Mouse (Mus musculus): Measurements from ENCODE around the gene Dmwd. TPM values are rescaled to one million over a fixed set of nuclear protein-coding genes. Genes with fewer than 3 reads are reported as not detected.

Gene Dmwd
- polyA plus RNA-seq, 1 experiment from 2014 or later = 11.9 TPM

- no peaks in the 10 kb centered on the region for H3K4me1 ChIP-seq (replicated peaks; ENCODE audit: control insufficient read depth, insufficient read depth, low read length)
- no peak overlapping the region for H3K27ac ChIP-seq (ENCODE audit: low read length)
- H3K9me3 ChIP-seq (ENCODE audit: control insufficient read depth, low read length) = no peaks in the 10 kb centered on the region
- ATAC-seq (ENCODE audit: low read depth) = no peak
- no peak overlapping the region for H3K9ac ChIP-seq (ENCODE audit: low read length)
- no peak overlapping the region for H3K4me3 ChIP-seq (ENCODE audit: low read length)
- H3K4me2 ChIP-seq (ENCODE audit: low read depth, low read length) = no peak overlapping the region
- no peaks in the 10 kb centered on the region for H3K27me3 ChIP-seq (ENCODE audit: control insufficient read depth, insufficient read depth, low read depth, low read length)
- 59% methylated on average over 4 of the region's 4 CpGs for WGBS
- peaks cover 36% of the 10 kb centered on the region for H3K36me3 ChIP-seq (ENCODE audit: control insufficient read depth, insufficient read depth, low read length)
Observed at GRCm38 (mm10) chr7:19051161-19051560, 24.9 kb upstream of the Dmwd start.

GRCm38 (mm10) chr7:19052345-19053135 is 23.5 kb upstream of the Dmwd start:
- no peak overlapping the region for H3K4me3 ChIP-seq (ENCODE audit: low read length)
- no peak overlapping the region for H3K27ac ChIP-seq (ENCODE audit: low read length)
- H3K36me3 ChIP-seq (ENCODE audit: control insufficient read depth, insufficient read depth, low read length) = peaks cover 31% of the 10 kb centered on the region
- ATAC-seq (ENCODE audit: low read depth) = no peak
- H3K27me3 ChIP-seq (ENCODE audit: control insufficient read depth, insufficient read depth, low read depth, low read length) = no peaks in the 10 kb centered on the region
- WGBS = 82% methylated on average over 15 of the region's 15 CpGs
- no peak overlapping the region for H3K4me2 ChIP-seq (ENCODE audit: low read depth, low read length)
- H3K4me1 ChIP-seq (replicated peaks; ENCODE audit: control insufficient read depth, insufficient read depth, low read length) = no peaks in the 10 kb centered on the region
- no peaks in the 10 kb centered on the region for H3K9me3 ChIP-seq (ENCODE audit: control insufficient read depth, low read length)
- H3K9ac ChIP-seq (ENCODE audit: low read length) = no peak overlapping the region

GRCm38 (mm10) chr7:19053136-19053532 is 22.9 kb upstream of the Dmwd start:
- Histone ChIP-seq H3K4me2 (ENCODE audit: low read depth, low read length) (no peak overlapping the region), H3K27ac (ENCODE audit: low read length) (no peak overlapping the region), H3K36me3 (ENCODE audit: control insufficient read depth, insufficient read depth, low read length) (peaks cover 27% of the 10 kb centered on the region), H3K27me3 (ENCODE audit: control insufficient read depth, insufficient read depth, low read depth, low read length) (no peaks in the 10 kb centered on the region), H3K9ac (ENCODE audit: low read length) (no peak overlapping the region), H3K4me3 (ENCODE audit: low read length) (no peak overlapping the region), H3K4me1 (replicated peaks; ENCODE audit: control insufficient read depth, insufficient read depth, low read length) (no peaks in the 10 kb centered on the region), H3K9me3 (ENCODE audit: control insufficient read depth, low read length) (no peaks in the 10 kb centered on the region)
- WGBS = 80% methylated on average over 7 of the region's 7 CpGs
- no peak for ATAC-seq (ENCODE audit: low read depth)

DNA sequence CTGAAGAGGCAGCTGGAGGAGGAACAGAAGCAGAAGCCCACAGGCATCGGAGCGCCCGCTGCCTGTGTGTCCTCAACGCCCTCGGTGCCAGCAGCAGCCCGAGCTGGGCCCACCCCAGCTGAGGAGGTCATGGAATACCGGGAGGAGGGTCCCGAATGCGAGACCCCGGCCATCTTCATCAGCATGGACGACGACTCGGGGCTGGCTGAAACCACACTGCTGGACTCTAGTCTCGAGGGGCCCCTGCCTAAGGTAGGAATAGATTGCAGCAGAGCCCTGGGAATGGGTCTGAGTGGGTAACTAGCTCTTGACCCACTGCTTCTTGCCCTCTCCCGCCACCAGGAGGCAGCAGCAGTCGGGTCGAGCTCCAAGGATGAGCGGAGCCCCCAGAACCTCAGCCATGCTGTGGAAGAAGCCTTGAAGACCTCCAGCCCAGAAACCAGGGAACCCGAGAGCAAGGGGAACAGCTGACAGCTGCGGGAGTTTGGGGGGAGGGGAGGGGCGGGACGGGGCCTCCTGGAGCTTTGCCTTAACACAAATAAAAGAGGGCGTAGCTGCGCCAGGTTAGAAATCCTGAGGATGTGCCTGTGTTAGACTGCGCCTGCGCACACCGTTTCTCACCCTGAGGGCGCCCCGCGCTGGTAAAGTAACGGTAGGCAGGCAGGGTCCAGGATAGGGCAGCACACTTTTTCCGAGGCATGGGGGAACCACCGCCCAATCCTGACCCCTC is 21.8 kb upstream of the Dmwd start, which contains the start of gene Rsph6a:
Gene Rsph6a, plus strand, starts transcription at position 644 of the 730 bp plus-strand sequence.
- peak; percentile 40 for ATAC-seq (ENCODE audit: low read depth)
- 34% methylated on average over 33 of the region's 33 CpGs for WGBS
- Histone ChIP-seq H3K4me2 (ENCODE audit: low read depth, low read length) (no peak within 1 kb of the TSS), H3K9ac (ENCODE audit: low read length) (no peak within 1 kb of the TSS), H3K27me3 (ENCODE audit: control insufficient read depth, insufficient read depth, low read depth, low read length) (no peaks in the 10 kb centered on the region), H3K27ac (ENCODE audit: low read length) (no peak within 1 kb of the TSS), H3K4me3 (ENCODE audit: low read length) (no peak within 1 kb of the TSS), H3K4me1 (replicated peaks; ENCODE audit: control insufficient read depth, insufficient read depth, low read length) (no peaks in the 10 kb centered on the region), H3K36me3 (ENCODE audit: control insufficient read depth, insufficient read depth, low read length) (peaks cover 20% of the 10 kb centered on the region), H3K9me3 (ENCODE audit: control insufficient read depth, low read length) (no peaks in the 10 kb centered on the region)

- 61% methylated on average over 9 of the region's 9 CpGs for WGBS
- Histone ChIP-seq H3K27ac (ENCODE audit: low read length) (no peak overlapping the region), H3K27me3 (ENCODE audit: control insufficient read depth, insufficient read depth, low read depth, low read length) (no peaks in the 10 kb centered on the region), H3K4me2 (ENCODE audit: low read depth, low read length) (no peak overlapping the region), H3K4me1 (replicated peaks; ENCODE audit: control insufficient read depth, insufficient read depth, low read length) (no peaks in the 10 kb centered on the region), H3K9me3 (ENCODE audit: control insufficient read depth, low read length) (no peaks in the 10 kb centered on the region), H3K4me3 (ENCODE audit: low read length) (no peak overlapping the region), H3K36me3 (ENCODE audit: control insufficient read depth, insufficient read depth, low read length) (peaks cover 15% of the 10 kb centered on the region), H3K9ac (ENCODE audit: low read length) (no peak overlapping the region)
- ATAC-seq (ENCODE audit: low read depth) = peak; percentile 24; the same call in 1 of the 2 replicates
Observed at GRCm38 (mm10) chr7:19054777-19055076, 21.3 kb upstream of the Dmwd start.

DNA sequence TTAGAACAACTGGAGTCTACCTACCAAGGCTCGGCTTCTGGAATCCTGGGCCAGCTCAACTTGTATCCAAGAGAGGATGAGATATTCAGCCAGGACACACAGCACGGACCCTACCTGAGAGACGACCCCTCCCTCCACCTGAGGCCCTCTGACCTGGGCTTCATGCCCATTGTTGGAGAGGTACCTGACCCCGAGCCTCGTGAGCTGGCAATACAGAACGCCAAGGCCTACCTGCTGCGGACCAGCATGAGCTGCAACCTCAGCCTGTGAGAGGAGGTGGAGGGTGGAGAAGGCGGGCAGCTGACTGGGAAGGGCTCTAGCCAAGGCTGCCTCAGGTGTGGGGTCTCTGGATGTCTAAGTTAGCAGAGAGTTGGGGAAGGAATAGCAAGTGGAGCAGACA is 20.9 kb upstream of the Dmwd start:
- no peak overlapping the region for H3K4me2 ChIP-seq (ENCODE audit: low read depth, low read length)
- H3K27me3 ChIP-seq (ENCODE audit: control insufficient read depth, insufficient read depth, low read depth, low read length) = no peaks in the 10 kb centered on the region
- no peaks in the 10 kb centered on the region for H3K4me1 ChIP-seq (replicated peaks; ENCODE audit: control insufficient read depth, insufficient read depth, low read length)
- no peak overlapping the region for H3K4me3 ChIP-seq (ENCODE audit: low read length)
- peaks cover 12% of the 10 kb centered on the region for H3K36me3 ChIP-seq (ENCODE audit: control insufficient read depth, insufficient read depth, low read length)
- H3K9me3 ChIP-seq (ENCODE audit: control insufficient read depth, low read length) = no peaks in the 10 kb centered on the region
- H3K27ac ChIP-seq (ENCODE audit: low read length) = no peak overlapping the region
- H3K9ac ChIP-seq (ENCODE audit: low read length) = no peak overlapping the region
- ATAC-seq (ENCODE audit: low read depth) = 0 out of 2 replicates have a peak, but pooled peaks have one; percentile 4
- 87% methylated on average over 8 of the region's 8 CpGs for WGBS

GRCm38 (mm10) chr7:19057405-19057804 is 18.6 kb upstream of the Dmwd start:
- 72% methylated on average over 10 of the region's 10 CpGs for WGBS
- Histone ChIP-seq H3K9ac (ENCODE audit: low read length) (no peak overlapping the region), H3K9me3 (ENCODE audit: control insufficient read depth, low read length) (no peaks in the 10 kb centered on the region), H3K27ac (ENCODE audit: low read length) (no peak overlapping the region), H3K4me1 (replicated peaks; ENCODE audit: control insufficient read depth, insufficient read depth, low read length) (no peaks in the 10 kb centered on the region), H3K27me3 (ENCODE audit: control insufficient read depth, insufficient read depth, low read depth, low read length) (no peaks in the 10 kb centered on the region), H3K36me3 (ENCODE audit: control insufficient read depth, insufficient read depth, low read length) (peaks cover 4% of the 10 kb centered on the region), H3K4me2 (ENCODE audit: low read depth, low read length) (no peak overlapping the region), H3K4me3 (ENCODE audit: low read length) (no peak overlapping the region)
- ATAC-seq (ENCODE audit: low read depth) = no peak

DNA sequence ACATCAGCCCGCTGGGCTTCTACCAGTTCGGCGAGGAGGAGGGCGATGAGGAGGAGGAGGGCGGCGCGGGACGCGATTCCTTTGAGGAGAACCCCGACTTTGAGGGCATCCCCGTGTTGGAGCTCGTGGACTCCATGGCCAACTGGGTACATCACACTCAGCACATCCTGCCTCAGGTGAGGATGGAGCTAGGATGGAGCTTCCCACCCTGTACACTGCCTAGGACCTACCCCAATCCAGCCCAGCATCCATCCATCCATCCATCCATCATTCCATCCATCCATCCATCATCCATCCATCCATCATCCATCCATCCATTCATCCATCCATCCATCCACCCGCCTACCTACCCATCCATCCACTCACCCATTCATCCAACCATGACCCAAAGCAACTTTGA is 10.1 kb upstream of the Dmwd start:
- peaks cover 31% of the 10 kb centered on the region for H3K27me3 ChIP-seq (ENCODE audit: control insufficient read depth, insufficient read depth, low read depth, low read length)
- H3K36me3 ChIP-seq (ENCODE audit: control insufficient read depth, insufficient read depth, low read length) = no peaks in the 10 kb centered on the region
- H3K9me3 ChIP-seq (ENCODE audit: control insufficient read depth, low read length) = no peaks in the 10 kb centered on the region
- no peaks in the 10 kb centered on the region for H3K4me1 ChIP-seq (replicated peaks; ENCODE audit: control insufficient read depth, insufficient read depth, low read length)
- no peak overlapping the region for H3K27ac ChIP-seq (ENCODE audit: low read length)
- no peak for ATAC-seq (ENCODE audit: low read depth)
- H3K9ac ChIP-seq (ENCODE audit: low read length) = no peak overlapping the region
- 0 out of 2 replicates have a peak overlapping the region, but pooled peaks have one; percentile 17 for H3K4me2 ChIP-seq (ENCODE audit: low read depth, low read length)
- peak overlapping the region; percentile 4; the same call in 1 of the 2 replicates for H3K4me3 ChIP-seq (ENCODE audit: low read length)
- WGBS = 48% methylated on average over 13 of the region's 13 CpGs

- peak; percentile 23; the same call in 1 of the 2 replicates for ATAC-seq (ENCODE audit: low read depth)
- peaks cover 31% of the 10 kb centered on the region for H3K27me3 ChIP-seq (ENCODE audit: control insufficient read depth, insufficient read depth, low read depth, low read length)
- 47% methylated on average over 14 of the region's 14 CpGs for WGBS
- no peaks in the 10 kb centered on the region for H3K36me3 ChIP-seq (ENCODE audit: control insufficient read depth, insufficient read depth, low read length)
- no peak overlapping the region for H3K27ac ChIP-seq (ENCODE audit: low read length)
- no peaks in the 10 kb centered on the region for H3K9me3 ChIP-seq (ENCODE audit: control insufficient read depth, low read length)
- H3K9ac ChIP-seq (ENCODE audit: low read length) = no peak overlapping the region
- H3K4me3 ChIP-seq (ENCODE audit: low read length) = no peak overlapping the region
- H3K4me1 ChIP-seq (replicated peaks; ENCODE audit: control insufficient read depth, insufficient read depth, low read length) = no peaks in the 10 kb centered on the region
- H3K4me2 ChIP-seq (ENCODE audit: low read depth, low read length) = no peak overlapping the region
Observed at GRCm38 (mm10) chr7:19067063-19067462, 9.0 kb upstream of the Dmwd start.
